Mouse (Mus musculus) cerebellum, postnatal 25 days (tissue): Measurements from ENCODE around the gene Shroom3.
A peak's percentile ranks its signal among the peaks of the same experiment; 100 is the strongest.

Source experiments
- DNase-seq, 2 experiments: peaks; one replicate each; pipeline ENCODE4 v3.0.0; 2021; ENCODE audit warnings: mixed read lengths in 2 of 2

Shroom3 gene

GRCm38 (mm10) chr5:92810922-92811533 lies 127.8 kb downstream of the Shroom3 start:
- no peak for DNase-seq

- DNase-seq = peak; percentile 18 to 23
Observed at GRCm38 (mm10) chr5:92811761-92812160, 128.5 kb downstream of the Shroom3 start.

GRCm38 (mm10) chr5:92812936-92813335 lies 129.7 kb downstream of the Shroom3 start:
- peak; percentile 39 to 62 for DNase-seq

- no peak for DNase-seq
Observed at GRCm38 (mm10) chr5:92813562-92813961, 130.3 kb downstream of the Shroom3 start.

- no peak for DNase-seq
Observed at GRCm38 (mm10) chr5:92814621-92815020, 131.4 kb downstream of the Shroom3 start.

- no peak for DNase-seq
Observed at GRCm38 (mm10) chr5:92817122-92817822, 134.0 kb downstream of the Shroom3 start.

GRCm38 (mm10) chr5:92821370-92821769 lies 138.1 kb downstream of the Shroom3 start:
- DNase-seq = no peak

- DNase-seq = no peak
Observed at GRCm38 (mm10) chr5:92823495-92823894, 140.3 kb downstream of the Shroom3 start.

GRCm38 (mm10) chr5:92824304-92825009 lies 141.2 kb downstream of the Shroom3 start:
- no peak for DNase-seq

GRCm38 (mm10) chr5:92830391-92830790 lies 147.2 kb downstream of the Shroom3 start:
- no peak for DNase-seq

- no peak for DNase-seq
Observed at GRCm38 (mm10) chr5:92834513-92834912, 151.3 kb downstream of the Shroom3 start.

- no peak for DNase-seq
Observed at GRCm38 (mm10) chr5:92837311-92837710, 154.1 kb downstream of the Shroom3 start.

GRCm38 (mm10) chr5:92838351-92838784 lies 155.1 kb downstream of the Shroom3 start:
- DNase-seq = no peak

GRCm38 (mm10) chr5:92839314-92839713 lies 156.1 kb downstream of the Shroom3 start:
- DNase-seq = no peak

GRCm38 (mm10) chr5:92841474-92841873 lies 158.2 kb downstream of the Shroom3 start:
- DNase-seq = no peak

- DNase-seq = no peak
Observed at GRCm38 (mm10) chr5:92842417-92842816, 159.2 kb downstream of the Shroom3 start.

- no peak for DNase-seq
Observed at GRCm38 (mm10) chr5:92842881-92843280, 159.6 kb downstream of the Shroom3 start.

GRCm38 (mm10) chr5:92843850-92844785 lies 160.9 kb downstream of the Shroom3 start:
- no peak for DNase-seq

GRCm38 (mm10) chr5:92849743-92850142 lies 166.5 kb downstream of the Shroom3 start:
- DNase-seq = no peak

GRCm38 (mm10) chr5:92850925-92851324 lies 167.7 kb downstream of the Shroom3 start:
- DNase-seq = no peak

GRCm38 (mm10) chr5:92854983-92855382 lies 171.7 kb downstream of the Shroom3 start:
- DNase-seq = no peak

- peak; percentile 60 to 66 for DNase-seq
Observed at GRCm38 (mm10) chr5:92856346-92856745, 173.1 kb downstream of the Shroom3 start.

- DNase-seq = peak; percentile 43 to 46
Observed at GRCm38 (mm10) chr5:92857177-92857576, 173.9 kb downstream of the Shroom3 start.
